Mouse (Mus musculus) right cerebral cortex, postnatal 10 days (tissue): ENCODE measurements around the gene Prdm16.
A peak's percentile ranks its signal among the peaks of the same experiment; 100 is the strongest.

Source experiments
- DNase-seq, 2 experiments: peaks; one replicate each; pipeline ENCODE4 v3.0.0; 2021; ENCODE audit warnings: low spot score in 2 of 2

Gene Prdm16

GRCm38 (mm10) chr4:154636721-154637311 is at the start of gene Prdm16:
Gene Prdm16, minus strand, starts transcription at chr4:154636873.
- peak; percentile 57 to 59 for DNase-seq

GRCm38 (mm10) chr4:154683068-154683752 is 46.5 kb upstream of the Prdm16 start:
- no peak for DNase-seq

- DNase-seq: no peak
Measured at GRCm38 (mm10) chr4:154682311-154682710, 45.6 kb upstream of the Prdm16 start.

- DNase-seq: no peak
Measured at GRCm38 (mm10) chr4:154675441-154676000, 38.8 kb upstream of the Prdm16 start.

- DNase-seq: no peak
Measured at GRCm38 (mm10) chr4:154674966-154675365, 38.3 kb upstream of the Prdm16 start.

GRCm38 (mm10) chr4:154674541-154674940 is 37.9 kb upstream of the Prdm16 start:
- DNase-seq: peak; percentile 36 to 76

GRCm38 (mm10) chr4:154673986-154674385 is 37.3 kb upstream of the Prdm16 start:
- DNase-seq: no peak

- no peak for DNase-seq
Measured at GRCm38 (mm10) chr4:154672027-154672426, 35.4 kb upstream of the Prdm16 start.

GRCm38 (mm10) chr4:154671232-154671912 is 34.7 kb upstream of the Prdm16 start:
- DNase-seq: no peak

- no peak for DNase-seq
Measured at GRCm38 (mm10) chr4:154667767-154668166, 31.1 kb upstream of the Prdm16 start, which contains the start of gene Actrt2. Gene Actrt2, minus strand, starts transcription at chr4:154667867.

- DNase-seq: no peak
Measured at GRCm38 (mm10) chr4:154662681-154663215, 26.1 kb upstream of the Prdm16 start.

- no peak for DNase-seq
Measured at GRCm38 (mm10) chr4:154661256-154661655, 24.6 kb upstream of the Prdm16 start.

- no peak for DNase-seq
Measured at GRCm38 (mm10) chr4:154660025-154660424, 23.4 kb upstream of the Prdm16 start.

- DNase-seq: peak; percentile 76 to 77
Measured at GRCm38 (mm10) chr4:154655134-154655910, 18.6 kb upstream of the Prdm16 start.

GRCm38 (mm10) chr4:154652494-154652893 is 15.8 kb upstream of the Prdm16 start:
- no peak for DNase-seq

GRCm38 (mm10) chr4:154649083-154649747 is 12.5 kb upstream of the Prdm16 start:
- peak; percentile 51 to 60 for DNase-seq

- DNase-seq: no peak
Measured at GRCm38 (mm10) chr4:154642496-154642895, 5.8 kb upstream of the Prdm16 start.

GRCm38 (mm10) chr4:154641296-154642110 is 4.8 kb upstream of the Prdm16 start:
- no peak for DNase-seq

GRCm38 (mm10) chr4:154640443-154641295 is 4.0 kb upstream of the Prdm16 start:
- DNase-seq: no peak
